Mouse (Mus musculus) bone marrow, adult 2 months (tissue): ENCODE measurements around the gene Akap2. TPM values are rescaled to one million over a fixed set of nuclear protein-coding genes. Genes with fewer than 3 reads are reported as not detected.

ENCODE experiments used
- H3K27ac ChIP-seq: fragments of 200-500 bp; 2 replicates; pipeline ENCODE4 v1.5.1; 2012; ENCODE audit warnings: low read depth, mild to moderate bottlenecking, control low read depth, inconsistent platforms, low read length; ENCODE audit not compliant: control insufficient read depth, poor library complexity, insufficient read depth
- H3K4me1 ChIP-seq: fragments of 200-500 bp; 2 replicates; pipeline ENCODE4 v1.6.1; 2011; ENCODE audit warnings: low read length; ENCODE audit not compliant: control insufficient read depth, insufficient read depth
- H3K4me3 ChIP-seq: fragments of 200-500 bp; replicated peaks from 2 replicates; pipeline ENCODE3; 2011; ENCODE audit warnings: mild to moderate bottlenecking, low read depth, low read length, control low read depth; ENCODE audit not compliant: control insufficient read depth
- CTCF ChIP-seq: fragments of 200-500 bp; IDR thresholded peaks from 2 replicates; pipeline ENCODE4 v1.5.1; 2011; ENCODE audit warnings: low read length, control low read depth; ENCODE audit not compliant: control insufficient read depth, insufficient read depth
- POLR2A ChIP-seq: fragments of 200-500 bp; IDR thresholded peaks from 2 replicates; pipeline ENCODE4 v1.6.1; 2011; ENCODE audit warnings: low read depth, mild to moderate bottlenecking, control low read depth, low read length, borderline replicate concordance; ENCODE audit not compliant: control insufficient read depth
- WGBS: fragments of 180-500 bp; shearing (Covaris S2); methylation state at CpG from one replicate; pipeline ENCODE4 v1.1.7; 2018; 5-methylcytosine and 5-hydroxymethylcytosine counted together
- polyA plus RNA-seq: library from polyadenylated mRNA; stranded (reverse); fragments of >200 nt; gene quantifications from 2 replicates; pipeline ENCODE4 v1.2.4, GENCODE M21; 2011; ENCODE audit warnings: low replicate concordance; ENCODE audit not compliant: missing spikeins, insufficient read depth, insufficient read length

The Akap2 gene
- polyA plus RNA-seq, 1 experiment: 4.0 TPM

GRCm38 (mm10) chr4:57690805-57691204 lies 26.7 kb upstream of the Akap2 start:
- Histone ChIP-seq H3K4me1 (no peaks in the 10 kb centered on the region), H3K27ac (no peak overlapping the region), H3K4me3 (no peak overlapping the region)
- WGBS: 81% methylated on average over 1 of the region's 1 CpGs
- TF ChIP-seq POLR2A (no peak), CTCF (no peak)

GRCm38 (mm10) chr4:57694356-57695136 lies 22.9 kb upstream of the Akap2 start:
- WGBS: 73% methylated on average over 5 of the region's 5 CpGs
- H3K4me1 ChIP-seq: no peaks in the 10 kb centered on the region
- H3K27ac ChIP-seq: no peak overlapping the region
- TF ChIP-seq CTCF (no peak), POLR2A (no peak)
- H3K4me3 ChIP-seq: no peak overlapping the region

GRCm38 (mm10) chr4:57696955-57697354 lies 20.5 kb upstream of the Akap2 start:
- H3K4me1 ChIP-seq: no peaks in the 10 kb centered on the region
- 85% methylated on average over 11 of the region's 11 CpGs for WGBS
- H3K4me3 ChIP-seq: no peak overlapping the region
- H3K27ac ChIP-seq: no peak overlapping the region
- TF ChIP-seq CTCF (no peak), POLR2A (no peak)

DNA sequence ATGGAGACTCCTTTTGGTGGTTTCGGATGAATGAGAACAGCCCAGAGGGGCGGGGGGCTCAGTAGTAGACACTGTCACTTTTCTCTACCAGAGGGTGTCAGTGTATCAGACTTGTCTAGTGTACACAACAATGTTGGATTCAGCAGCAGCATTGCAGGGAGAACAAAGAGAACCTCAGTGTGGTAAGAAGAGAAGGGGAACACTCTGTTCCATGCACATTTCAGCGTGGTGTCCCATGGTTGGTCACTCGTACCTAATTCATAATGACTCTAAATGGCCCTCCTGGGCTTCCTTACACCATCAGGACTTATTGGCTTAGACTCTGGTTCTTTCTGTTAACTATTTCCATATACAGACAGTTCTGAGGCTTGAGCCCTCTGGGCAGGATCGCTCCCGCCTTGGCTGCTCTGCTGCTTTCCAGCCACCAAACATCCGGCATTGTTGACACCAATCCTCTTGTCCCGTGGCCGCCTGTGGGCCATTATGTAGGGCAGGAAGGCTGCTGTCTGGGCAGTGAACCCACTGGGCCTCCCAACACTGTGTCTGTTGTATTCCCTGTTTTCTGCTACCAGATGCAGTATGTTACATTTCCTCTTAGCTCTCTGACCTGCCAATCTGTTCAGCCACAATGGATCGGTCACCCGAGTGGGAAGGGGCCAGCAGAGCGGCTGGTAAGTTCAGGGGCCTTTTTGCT lies 19.4 kb upstream of the Akap2 start:
- no peaks in the 10 kb centered on the region for H3K4me1 ChIP-seq
- H3K27ac ChIP-seq: no peak overlapping the region
- no peak overlapping the region for H3K4me3 ChIP-seq
- no peak for TF ChIP-seq POLR2A
- no peak for TF ChIP-seq CTCF
- WGBS: 78% methylated on average over 12 of the region's 12 CpGs

DNA sequence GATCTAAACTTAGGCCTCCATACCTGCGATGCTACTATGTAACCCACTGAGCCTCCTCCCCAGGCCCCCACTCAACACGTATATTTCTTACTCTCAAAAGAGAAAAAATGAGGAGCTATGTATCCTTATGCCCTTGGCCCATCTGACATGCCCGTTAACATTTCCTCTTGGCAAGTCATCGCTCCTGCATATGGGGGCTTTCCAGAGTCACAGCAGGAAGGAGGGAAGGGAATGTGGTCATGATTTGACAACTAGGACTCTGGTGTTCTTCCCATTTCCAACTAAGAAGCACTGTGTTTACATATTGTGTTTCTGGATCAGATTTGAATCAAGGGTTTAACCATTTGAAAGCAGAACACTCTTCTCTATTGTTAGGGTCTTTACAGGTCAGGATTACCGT lies 15.9 kb upstream of the Akap2 start:
- no peak overlapping the region for H3K4me3 ChIP-seq
- no peaks in the 10 kb centered on the region for H3K4me1 ChIP-seq
- H3K27ac ChIP-seq: no peak overlapping the region
- TF ChIP-seq POLR2A (no peak), CTCF (no peak)
- 63% methylated on average over 5 of the region's 5 CpGs for WGBS

GRCm38 (mm10) chr4:57703574-57704470 lies 13.6 kb upstream of the Akap2 start:
- TF ChIP-seq POLR2A (no peak), CTCF (no peak)
- 81% methylated on average over 11 of the region's 11 CpGs for WGBS

DNA sequence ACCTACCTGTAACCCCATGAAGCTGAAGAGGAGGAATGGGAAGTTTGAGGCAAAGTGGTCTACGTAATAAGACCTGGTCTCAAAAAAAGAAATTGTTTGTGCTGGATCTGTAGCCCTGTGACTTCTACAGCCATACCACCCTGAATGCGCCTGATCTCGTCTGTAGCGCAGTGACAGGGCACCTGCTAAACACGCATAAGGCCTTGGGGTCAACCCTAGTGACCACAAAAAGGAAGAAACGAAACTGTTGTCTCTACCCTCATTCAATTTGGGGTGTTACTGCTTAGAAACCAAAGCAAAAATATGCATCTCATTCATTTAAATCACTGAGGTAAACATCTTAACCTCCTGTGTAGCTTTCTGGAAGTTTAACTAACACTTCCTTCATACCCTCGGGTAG lies 12.9 kb upstream of the Akap2 start:
- no peak for TF ChIP-seq POLR2A
- no peak for TF ChIP-seq CTCF
- Histone ChIP-seq H3K27ac (no peak overlapping the region), H3K4me1 (no peaks in the 10 kb centered on the region), H3K4me3 (no peak overlapping the region)
- 55% methylated on average over 7 of the region's 7 CpGs for WGBS

More at GRCm38 (mm10) chr4:57703574-57704470, 13.6 kb upstream of the Akap2 start:
- H3K4me1 ChIP-seq: no peaks in the 10 kb centered on the region
- H3K4me3 ChIP-seq: no peak overlapping the region
- H3K27ac ChIP-seq: no peak overlapping the region

GRCm38 (mm10) chr4:57715849-57716248 lies 1.6 kb upstream of the Akap2 start:
- Histone ChIP-seq H3K4me1 (no peaks in the 10 kb centered on the region), H3K27ac (no peak overlapping the region), H3K4me3 (no peak overlapping the region)
- TF ChIP-seq POLR2A: no peak
- no peak for TF ChIP-seq CTCF
